Mouse (Mus musculus): Measurements from ENCODE around the gene Plch1.

DNA sequence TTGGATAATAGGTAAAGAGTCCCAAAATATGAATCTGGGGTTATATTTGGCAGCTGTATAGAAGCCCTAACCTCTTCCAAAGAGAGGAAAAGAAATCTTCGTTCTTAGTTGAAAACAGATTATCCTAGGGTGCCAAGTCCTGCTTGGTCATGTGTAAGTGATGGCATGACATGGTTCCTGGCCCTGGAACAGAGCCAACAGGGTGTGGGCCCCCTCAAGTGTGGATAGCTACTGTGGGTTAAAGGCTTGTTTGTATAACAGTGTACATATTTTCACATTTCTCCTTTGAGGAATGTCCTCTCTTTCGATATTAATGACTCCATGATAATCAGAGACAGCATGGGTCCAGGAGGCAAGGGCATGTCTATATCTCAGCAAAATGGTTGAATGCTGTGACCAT, 39.7 kb upstream of the Plch1 start:
- TF ChIP-seq CTCF (IDR thresholded peaks at IDR 0.05; ENCODE audit: control insufficient read depth, insufficient read depth, low read length) (no peak), POLR2A (IDR thresholded peaks at IDR 0.05; ENCODE audit: borderline replicate concordance, control insufficient read depth, low read depth, low read length) (no peak)
